Mouse (Mus musculus) hindbrain, embryonic 14.5 days (tissue): ENCODE measurements around the gene Dpysl5. TPM values are rescaled to one million over a fixed set of nuclear protein-coding genes. Genes with fewer than 3 reads are reported as not detected.

Experiments used
- ATAC-seq: fragments of 200-750 bp; cut with Nextera tagmentation; 2 replicates; pipeline ENCODE4 v1.8.0; 2017; ENCODE audit warnings: moderate number of reproducible peaks, mild to moderate bottlenecking, moderate TSS enrichment, moderate library complexity; ENCODE audit not compliant: low FRiP score
- DNase-seq: peaks from one replicate; pipeline ENCODE4 v3.0.0-alpha.2; 2015; ENCODE audit warnings: low spot score
- H3K27ac ChIP-seq: fragments of 300-500 bp; sonication (generic); 2 replicates; pipeline ENCODE4 v1.5.1; 2014; ENCODE audit warnings: mild to moderate bottlenecking, moderate library complexity
- H3K27me3 ChIP-seq: fragments of 300-500 bp; sonication (generic); 2 replicates; pipeline ENCODE4 v1.6.1; 2014; ENCODE audit warnings: mild to moderate bottlenecking, low read length, mixed read lengths; ENCODE audit not compliant: control insufficient read depth, insufficient read depth
- H3K36me3 ChIP-seq: fragments of 300-500 bp; sonication (generic); replicated peaks from 2 replicates; pipeline ENCODE4 v1.6.1; 2014; ENCODE audit not compliant: control insufficient read depth, insufficient read depth
- H3K4me1 ChIP-seq: fragments of 300-500 bp; sonication (generic); replicated peaks from 2 replicates; pipeline ENCODE4 v1.6.1; 2014; ENCODE audit warnings: antibody characterized with exemption, low read length, mixed read lengths; ENCODE audit not compliant: control insufficient read depth, insufficient read depth
- H3K4me2 ChIP-seq: fragments of 300-500 bp; sonication (generic); replicated peaks from 2 replicates; pipeline ENCODE4 v1.6.1; 2014; ENCODE audit warnings: mild to moderate bottlenecking, moderate library complexity
- H3K4me3 ChIP-seq: fragments of 300-500 bp; sonication (generic); replicated peaks from 2 replicates; pipeline ENCODE4 v1.5.1; 2014; ENCODE audit warnings: mild to moderate bottlenecking, low read length
- H3K9ac ChIP-seq: fragments of 300-500 bp; sonication (generic); 2 replicates; pipeline ENCODE4 v1.6.1; 2014
- H3K9me3 ChIP-seq: fragments of 300-500 bp; sonication (generic); 2 replicates; pipeline ENCODE4 v1.6.1; 2016; ENCODE audit warnings: low read length; ENCODE audit not compliant: control insufficient read depth
- WGBS: fragments of 180-500 bp; shearing (Covaris S2); extraction: QIAGEN DNeasy Blood & Tissue Kit; methylation state at CpG from one replicate; pipeline ENCODE4 v1.1.7; 2014; 5-methylcytosine and 5-hydroxymethylcytosine counted together
- polyA plus RNA-seq: library from polyadenylated mRNA; unstranded; fragments of >200 nt; fragmentation: Nextera tagmentation; extraction: Ambion mirVana; gene quantifications from 2 replicates; pipeline ENCODE4 v1.2.1, GENCODE M21; 2014

Dpysl5 gene
- polyA plus RNA-seq, 1 experiment from 2014 or later: 202 TPM

GRCm38 (mm10) chr5:30798965-30799364 is 87.6 kb downstream of the Dpysl5 start:
- Histone ChIP-seq H3K9ac (no peak overlapping the region), H3K4me1 (no peaks in the 10 kb centered on the region; the same call in 1 of the 2 replicates), H3K27ac (no peak overlapping the region), H3K4me2 (no peak overlapping the region), H3K9me3 (no peaks in the 10 kb centered on the region), H3K27me3 (no peaks in the 10 kb centered on the region), H3K36me3 (peaks cover 63% of the 10 kb centered on the region), H3K4me3 (no peak overlapping the region)
- 85% methylated on average over 6 of the region's 6 CpGs for WGBS
- no peak for ATAC-seq
- DNase-seq: no peak

GRCm38 (mm10) chr5:30802724-30803467 is 91.5 kb downstream of the Dpysl5 start:
- Histone ChIP-seq H3K27me3 (no peaks in the 10 kb centered on the region), H3K9me3 (no peaks in the 10 kb centered on the region)

DNA sequence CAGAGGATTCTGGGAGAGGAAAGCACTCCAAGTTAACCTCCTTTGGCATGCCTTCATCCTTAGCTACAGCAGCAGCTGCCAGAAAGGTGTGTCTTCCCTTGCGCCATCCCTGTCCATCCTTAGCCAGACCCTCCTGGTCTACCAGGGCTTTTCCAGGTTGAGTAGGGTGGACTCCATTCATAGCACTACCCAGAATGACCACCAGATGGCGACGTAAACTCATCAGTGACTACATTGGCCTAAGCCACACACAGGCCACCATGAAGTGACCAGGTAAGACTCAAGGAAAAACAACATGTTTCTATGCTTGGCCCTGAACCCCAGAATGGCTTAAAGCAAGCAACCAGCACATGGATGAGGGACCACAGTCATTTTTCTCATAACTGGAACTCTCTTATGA is 94.7 kb downstream of the Dpysl5 start:
- no peaks in the 10 kb centered on the region for H3K4me1 ChIP-seq
- no peak overlapping the region for H3K4me3 ChIP-seq
- ATAC-seq (peak; percentile 82), DNase-seq (peak; percentile 94)
- H3K4me2 ChIP-seq: no peak overlapping the region
- no peak overlapping the region for H3K27ac ChIP-seq
- no peaks in the 10 kb centered on the region for H3K27me3 ChIP-seq
- H3K36me3 ChIP-seq: no peaks in the 10 kb centered on the region
- no peaks in the 10 kb centered on the region for H3K9me3 ChIP-seq
- 8% methylated on average over 3 of the region's 3 CpGs for WGBS
- H3K9ac ChIP-seq: no peak overlapping the region

More at GRCm38 (mm10) chr5:30802724-30803467, 91.5 kb downstream of the Dpysl5 start:
- H3K4me2 ChIP-seq: no peak overlapping the region
- no peak overlapping the region for H3K27ac ChIP-seq
- H3K36me3 ChIP-seq: peaks cover 24% of the 10 kb centered on the region
- no peak overlapping the region for H3K4me3 ChIP-seq
- H3K4me1 ChIP-seq: no peaks in the 10 kb centered on the region
- WGBS: 78% methylated on average over 12 of the region's 12 CpGs
- no peak for ATAC-seq
- no peak overlapping the region for H3K9ac ChIP-seq
- DNase-seq: no peak

DNA sequence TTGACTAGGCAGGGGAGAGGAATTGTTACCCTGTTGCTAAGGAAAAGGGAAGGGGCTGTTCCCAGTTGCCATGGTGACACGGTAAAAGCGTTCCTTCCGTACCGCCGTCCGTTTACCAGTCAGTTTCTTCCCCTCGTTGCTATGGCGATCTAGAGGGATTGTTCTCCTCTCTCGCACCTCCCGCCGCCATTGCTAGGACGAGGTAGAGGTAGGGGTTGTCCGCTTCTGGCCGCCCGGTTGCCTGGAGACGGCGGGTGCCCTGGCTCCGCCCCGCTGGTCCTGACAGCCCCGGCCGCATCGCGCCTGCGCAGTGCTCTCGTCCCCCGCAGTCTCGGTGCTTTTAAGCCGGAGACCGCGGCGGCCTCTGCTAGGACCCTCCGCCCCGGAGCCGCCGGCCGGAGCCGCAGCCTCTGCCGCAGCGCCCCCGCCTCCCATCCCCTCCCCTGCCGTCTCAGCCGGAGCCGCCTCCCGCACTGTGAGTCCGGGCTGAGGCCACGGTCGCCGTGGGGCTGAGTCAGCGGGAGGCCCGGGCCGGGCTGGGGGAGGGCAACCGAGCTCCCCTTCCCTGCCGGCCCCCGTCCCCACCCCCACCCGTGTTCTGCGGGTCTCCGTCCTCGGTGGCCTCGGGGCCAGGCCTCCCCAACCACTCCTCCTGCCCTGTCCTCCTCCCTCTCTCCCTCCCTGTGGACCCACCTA is 103.2 kb downstream of the Dpysl5 start, which contains the start of gene Mapre3:
Gene Mapre3 (plus strand): TSS at position 218 of the 696 bp plus-strand sequence.
- under 1% methylated on average over 51 of the region's 59 CpGs for WGBS
- H3K9me3 ChIP-seq: no peaks in the 10 kb centered on the region
- H3K36me3 ChIP-seq: no peaks in the 10 kb centered on the region
- ATAC-seq (peak; percentile 97), DNase-seq (peak; percentile 94)
- peak within 1 kb of the TSS; percentile 93 for H3K4me2 ChIP-seq
- H3K4me3 ChIP-seq: peak within 1 kb of the TSS; percentile 92
- peaks cover 26% of the 10 kb centered on the region for H3K4me1 ChIP-seq
- H3K27me3 ChIP-seq: no peaks in the 10 kb centered on the region
- peak within 1 kb of the TSS; percentile 93 for H3K9ac ChIP-seq
- peak within 1 kb of the TSS; percentile 94 for H3K27ac ChIP-seq

DNA sequence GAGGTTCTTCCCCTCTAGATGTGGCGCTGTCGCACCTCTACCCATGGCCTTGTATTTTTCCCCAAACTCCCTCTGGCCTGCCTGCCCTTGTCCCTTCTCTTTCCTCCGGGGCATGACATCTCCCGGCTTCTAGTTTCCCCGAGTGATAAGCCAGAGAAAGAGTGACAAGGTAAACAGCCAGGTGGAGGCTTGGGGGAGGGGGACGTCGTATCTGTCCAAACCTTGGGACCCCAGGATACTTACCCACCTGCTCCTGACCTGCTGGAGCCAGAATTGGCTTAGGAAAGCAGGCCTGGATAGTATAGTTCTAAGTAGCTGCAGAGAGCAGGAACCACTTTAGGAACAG is 103.7 kb downstream of the Dpysl5 start:
- Histone ChIP-seq H3K4me2 (peak overlapping the region; percentile 93), H3K4me3 (peak overlapping the region; percentile 92), H3K27ac (peak overlapping the region; percentile 94), H3K9ac (peak overlapping the region; percentile 93), H3K36me3 (no peaks in the 10 kb centered on the region), H3K4me1 (peaks cover 26% of the 10 kb centered on the region), H3K27me3 (no peaks in the 10 kb centered on the region), H3K9me3 (no peaks in the 10 kb centered on the region)
- under 1% methylated on average over 7 of the region's 7 CpGs for WGBS
- DNase-seq (no peak), ATAC-seq (peak; percentile 13; the same call in 1 of the 2 replicates)

- Histone ChIP-seq H3K9me3 (no peaks in the 10 kb centered on the region), H3K27me3 (no peaks in the 10 kb centered on the region), H3K36me3 (no peaks in the 10 kb centered on the region), H3K9ac (peak overlapping the region; percentile 49), H3K4me2 (peak overlapping the region; percentile 93), H3K4me1 (peaks cover 26% of the 10 kb centered on the region), H3K27ac (no peak overlapping the region), H3K4me3 (peak overlapping the region; percentile 92)
- DNase-seq (no peak), ATAC-seq (no peak)
- 74% methylated on average over 8 of the region's 8 CpGs for WGBS
Observed at GRCm38 (mm10) chr5:30816261-30816791, 105.0 kb downstream of the Dpysl5 start.

DNA sequence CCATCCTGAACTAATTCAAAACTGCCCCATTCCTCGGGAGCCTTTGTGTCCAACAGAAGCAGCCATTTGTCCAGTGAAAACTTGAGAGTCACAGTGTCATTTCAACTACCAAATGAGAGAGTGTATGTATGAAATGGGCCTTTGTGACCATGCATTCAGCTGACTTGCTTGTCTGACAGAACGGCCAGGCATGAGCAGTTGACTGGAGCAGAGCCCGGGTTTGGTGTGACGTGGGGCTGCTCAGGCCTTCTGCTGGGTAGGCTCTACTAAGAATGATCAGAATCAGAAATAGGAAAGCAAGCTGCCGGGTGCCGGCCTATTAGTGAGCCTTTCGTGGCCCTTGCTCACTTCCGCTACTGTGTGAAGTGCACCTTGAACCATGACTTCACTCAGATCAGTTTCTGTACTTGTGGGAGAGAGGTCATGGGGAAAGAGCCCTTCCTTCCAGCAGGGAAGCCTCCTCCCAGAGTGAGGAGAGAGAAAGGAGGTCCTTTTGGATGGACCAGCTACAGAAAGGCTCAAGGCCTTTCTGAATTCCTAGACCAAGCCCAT is 107.5 kb downstream of the Dpysl5 start:
- 84% methylated on average over 8 of the region's 8 CpGs for WGBS
- Histone ChIP-seq H3K27ac (no peak overlapping the region), H3K9me3 (no peaks in the 10 kb centered on the region), H3K4me2 (no peak overlapping the region), H3K36me3 (no peaks in the 10 kb centered on the region), H3K4me1 (peaks cover 26% of the 10 kb centered on the region), H3K4me3 (no peak overlapping the region), H3K9ac (no peak overlapping the region), H3K27me3 (no peaks in the 10 kb centered on the region)
- ATAC-seq (no peak), DNase-seq (no peak)

- WGBS: 83% methylated on average over 5 of the region's 5 CpGs
- peaks cover 3% of the 10 kb centered on the region; the same call in 1 of the 2 replicates for H3K4me1 ChIP-seq
Observed at GRCm38 (mm10) chr5:30822689-30823088, 111.3 kb downstream of the Dpysl5 start.

DNA sequence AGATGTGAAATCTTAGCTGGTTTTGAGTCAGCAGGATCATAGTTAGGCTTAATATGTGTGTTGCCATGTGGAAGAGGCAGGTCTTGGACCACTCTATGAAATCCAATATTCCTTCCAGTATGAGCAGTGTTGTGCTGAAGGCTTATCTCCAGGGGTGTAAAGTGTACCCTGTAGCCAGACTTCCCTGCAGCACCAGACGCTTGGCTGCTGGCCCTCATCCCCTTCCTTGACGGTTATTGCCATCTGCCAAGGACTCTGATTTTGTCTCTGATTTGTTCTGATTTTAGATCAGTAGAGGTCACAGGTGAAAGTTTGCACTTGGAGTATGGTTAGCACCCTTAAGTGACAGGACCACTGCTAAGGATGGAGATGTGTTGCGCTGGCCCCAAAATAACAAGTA is 111.7 kb downstream of the Dpysl5 start:
- ATAC-seq (no peak), DNase-seq (no peak)
- no peaks in the 10 kb centered on the region for H3K9me3 ChIP-seq
- H3K27me3 ChIP-seq: no peaks in the 10 kb centered on the region
- WGBS: 87% methylated on average over 3 of the region's 3 CpGs
- 0 out of 2 replicates have a peak, but pooled peaks cover 3% of the 10 kb centered on the region for H3K36me3 ChIP-seq
- H3K4me1 ChIP-seq: peaks cover 3% of the 10 kb centered on the region; the same call in 1 of the 2 replicates
- H3K9ac ChIP-seq: no peak overlapping the region
- no peak overlapping the region for H3K27ac ChIP-seq
- H3K4me3 ChIP-seq: no peak overlapping the region
- no peak overlapping the region for H3K4me2 ChIP-seq

More at GRCm38 (mm10) chr5:30822689-30823088, 111.3 kb downstream of the Dpysl5 start:
- no peak overlapping the region for H3K4me2 ChIP-seq
- ATAC-seq: no peak
- H3K27me3 ChIP-seq: no peaks in the 10 kb centered on the region
- H3K9me3 ChIP-seq: no peaks in the 10 kb centered on the region
- H3K4me3 ChIP-seq: no peak overlapping the region
- 0 out of 2 replicates have a peak, but pooled peaks cover 3% of the 10 kb centered on the region for H3K36me3 ChIP-seq
- no peak overlapping the region for H3K9ac ChIP-seq
- DNase-seq: no peak
- H3K27ac ChIP-seq: no peak overlapping the region
